In genomic region chr2:156446489-156447035, GRCm38 (mm10) we compare ENCODE assay signal across 18 mouse cellular contexts. TPM values are rescaled to one million over a fixed set of nuclear protein-coding genes. Genes with fewer than 3 reads are reported as not detected.
DNase-seq lines count a peak whose midpoint lies in the region; ATAC-seq and TF ChIP-seq lines count a peak whose summit lies in the region.
"Had no signal": no experiment of that assay in that cellular context is flagged by ENCODE, and none has a peak within 500 bp of the region (broad histone marks: within the 10 kb centered on the region; RNA-seq: fewer than 3 reads in every experiment).

No protein-coding gene starts in this region.

- peak; percentile 37; the same call in 1 of the 2 replicates for ATAC-seq in intestine, postnatal 0 days
- ATAC-seq in CD4-positive, CD25-positive, alpha-beta regulatory T cell, adult 4 months, result no peak
- no peak for ATAC-seq in forebrain, embryonic 16.5 days
- ATAC-seq: midbrain, embryonic 15.5 days had no signal

- no peak for TF ChIP-seq POLR2A in ES-Bruce4 (IDR thresholded peaks at IDR 0.05; ENCODE audit: insufficient read depth, low read length)

- no peak for TF ChIP-seq CTCF in ES-Bruce4 (IDR thresholded peaks at IDR 0.05; ENCODE audit: low read depth, low read length)
- TF ChIP-seq CTCF in intestine, postnatal 0 days (IDR thresholded peaks at IDR 0.05; ENCODE audit: low read depth), result no peak

- H3K27me3 ChIP-seq in heart, embryonic 10.5 days (ENCODE audit: insufficient read depth, poor library complexity, severe bottlenecking), result no peaks in the 10 kb centered on the region
- H3K27me3 ChIP-seq in ES-Bruce4 (ENCODE audit: control insufficient read depth, insufficient read depth, low read length, poor library complexity, severe bottlenecking), result no peaks in the 10 kb centered on the region
- no peaks in the 10 kb centered on the region for H3K27me3 ChIP-seq in intestine, postnatal 0 days (replicated peaks; ENCODE audit: control insufficient read depth, insufficient read depth, low read length)
- no peaks in the 10 kb centered on the region for H3K27me3 ChIP-seq in forebrain, embryonic 16.5 days (replicated peaks; ENCODE audit: control insufficient read depth, insufficient read depth, low read length)
- H3K27me3 ChIP-seq: heart, embryonic 15.5 days; hindbrain, embryonic 15.5 days; midbrain, embryonic 15.5 days had no signal

- no peak for TF ChIP-seq EP300 in ES-Bruce4 (IDR thresholded peaks at IDR 0.05; ENCODE audit: insufficient read depth, low read depth, low read length)

- H3K9ac ChIP-seq in ES-Bruce4 (ENCODE audit: low read depth, poor library complexity, severe bottlenecking), result peak overlapping the region; percentile 18
- no peak overlapping the region for H3K9ac ChIP-seq in intestine, postnatal 0 days (ENCODE audit: low read depth, low read length)
- no peak overlapping the region for H3K9ac ChIP-seq in forebrain, embryonic 16.5 days (replicated peaks; ENCODE audit: low read depth, low read length)
- H3K9ac ChIP-seq: heart, embryonic 15.5 days; hindbrain, embryonic 15.5 days; midbrain, embryonic 15.5 days had no signal

- H3K9me3 ChIP-seq in heart, embryonic 10.5 days, result no peaks in the 10 kb centered on the region; the same call in 1 of the 2 replicates
- H3K9me3 ChIP-seq in ES-Bruce4 (replicated peaks; ENCODE audit: control insufficient read depth, insufficient read depth, low read length, poor library complexity, severe bottlenecking), result no peaks in the 10 kb centered on the region
- H3K9me3 ChIP-seq in intestine, postnatal 0 days (ENCODE audit: control insufficient read depth), result no peaks in the 10 kb centered on the region
- no peaks in the 10 kb centered on the region for H3K9me3 ChIP-seq in forebrain, embryonic 16.5 days (ENCODE audit: control insufficient read depth, low read length)
- H3K9me3 ChIP-seq: heart, embryonic 15.5 days; hindbrain, embryonic 15.5 days; midbrain, embryonic 15.5 days had no signal

- WGBS in heart, embryonic 10.5 days, result 69% methylated on average over 9 of the region's 9 CpGs
- 43% methylated on average over 9 of the region's 9 CpGs for WGBS in intestine, postnatal 0 days
- WGBS in forebrain, embryonic 16.5 days, result 88% methylated on average over 9 of the region's 9 CpGs

- H3K27ac ChIP-seq in heart, embryonic 10.5 days, result 0 out of 2 replicates have a peak overlapping the region, but pooled peaks have one; percentile 5
- H3K27ac ChIP-seq in ES-Bruce4 (ENCODE audit: insufficient read depth, low read length), result peak overlapping the region; percentile 97
- no peak overlapping the region for H3K27ac ChIP-seq in intestine, postnatal 0 days (ENCODE audit: low read depth, low read length)
- H3K27ac ChIP-seq in forebrain, embryonic 16.5 days (ENCODE audit: low read length), result no peak overlapping the region
- H3K27ac ChIP-seq: heart, embryonic 15.5 days; hindbrain, embryonic 15.5 days; layer of hippocampus, adult 2 months; macrophage; midbrain, embryonic 15.5 days had no signal

- H3K4me2 ChIP-seq in intestine, postnatal 0 days (replicated peaks; ENCODE audit: low read depth), result peak overlapping the region; percentile 25; the same call in 1 of the 2 replicates
- H3K4me2 ChIP-seq in forebrain, embryonic 16.5 days (ENCODE audit: low read length), result no peak overlapping the region
- H3K4me2 ChIP-seq: heart, embryonic 15.5 days; hindbrain, embryonic 15.5 days; midbrain, embryonic 15.5 days had no signal

- no peak for DNase-seq in heart, embryonic 10.5 days (ENCODE audit: low spot score)
- DNase-seq in heart, postnatal 4 days, result no peak
- DNase-seq in lung, postnatal 14 days, result peak; percentile 36
- no peak for DNase-seq in layer of hippocampus, postnatal 36 days
- DNase-seq: cerebellum, adult 11 months; gastrocnemius, postnatal 25 days; left cerebral cortex, postnatal 4 days; right cerebral cortex, adult 18-20 months; thymus, postnatal 14 days had no signal

- peaks cover 45% of the 10 kb centered on the region for H3K4me1 ChIP-seq in heart, embryonic 10.5 days
- peaks cover 19% of the 10 kb centered on the region for H3K4me1 ChIP-seq in ES-Bruce4 (ENCODE audit: control insufficient read depth, insufficient read depth, low read length)
- H3K4me1 ChIP-seq in intestine, postnatal 0 days (replicated peaks; ENCODE audit: control insufficient read depth, insufficient read depth, low read length), result no peaks in the 10 kb centered on the region; the same call in 1 of the 2 replicates
- no peaks in the 10 kb centered on the region for H3K4me1 ChIP-seq in forebrain, embryonic 16.5 days (replicated peaks; ENCODE audit: control insufficient read depth, insufficient read depth, low read length)
- H3K4me1 ChIP-seq: hindbrain, embryonic 15.5 days; midbrain, embryonic 15.5 days had no signal

- H3K4me3 ChIP-seq in heart, embryonic 10.5 days, result no peak overlapping the region
- H3K4me3 ChIP-seq in ES-Bruce4 (ENCODE audit: low read depth, low read length), result peak overlapping the region; percentile 12; the same call in 1 of the 2 replicates
- H3K4me3 ChIP-seq in intestine, postnatal 0 days (ENCODE audit: low read depth, low read length), result no peak overlapping the region
- H3K4me3 ChIP-seq in forebrain, embryonic 16.5 days (replicated peaks; ENCODE audit: low read length), result no peak overlapping the region
- H3K4me3 ChIP-seq: heart, embryonic 15.5 days; hindbrain, embryonic 15.5 days; layer of hippocampus, adult 2 months; midbrain, embryonic 15.5 days had no signal

- H3K36me3 ChIP-seq in heart, embryonic 10.5 days, result peaks cover 6% of the 10 kb centered on the region; the same call in 1 of the 2 replicates
- no peaks in the 10 kb centered on the region for H3K36me3 ChIP-seq in ES-Bruce4 (ENCODE audit: control insufficient read depth, insufficient read depth, low read length, poor library complexity, severe bottlenecking)
- H3K36me3 ChIP-seq in intestine, postnatal 0 days (ENCODE audit: control insufficient read depth, insufficient read depth), result no peaks in the 10 kb centered on the region
- H3K36me3 ChIP-seq in forebrain, embryonic 16.5 days (ENCODE audit: control insufficient read depth, insufficient read depth), result peaks cover 5% of the 10 kb centered on the region; the same call in 1 of the 2 replicates
- H3K36me3 ChIP-seq: heart, embryonic 15.5 days had no signal

RNA-seq across cellular contexts. Expression of gene Epb41l1, which starts 25.9 kb away (rescaled TPM):
- 0.97 and 1.5 TPM in 2 replicates for polyA plus RNA-seq in heart, embryonic 10.5 days (2016; fragmentation: Nextera tagmentation; extraction: Ambion mirVana)
- total RNA-seq in heart, postnatal 4 days (2021), result 10 to 100 TPM; 20.5 TPM
- polyA plus RNA-seq in ES-Bruce4 (2011; ENCODE audit: insufficient read depth, insufficient read length, low read depth, missing spikeins), result 21.4 and 23.6 TPM in 2 replicates
- polyA plus RNA-seq in intestine, postnatal 0 days (2015; fragmentation: Nextera tagmentation; extraction: Ambion mirVana), result 0.63 and 0.68 TPM in 2 replicates
- polyA plus RNA-seq in CD4-positive, CD25-positive, alpha-beta regulatory T cell, adult 4 months (2017; shearing (Covaris generic)), result under 1 TPM in 1 of 2 experiments, not detected in 1; 0.24 TPM
- 100 to 1,000 TPM; 317 to 355 TPM for total RNA-seq in layer of hippocampus, postnatal 36 days (2021)
- polyA plus RNA-seq in forebrain, embryonic 16.5 days (2015; fragmentation: Nextera tagmentation; extraction: Ambion mirVana), result 10.7 and 15.5 TPM in 2 replicates

Comparison
In these comparisons a context has a peak if more than half of its experiments do, and no peak if none do; other contexts are left out.
1. H3K27ac ChIP-seq: peak in heart, embryonic 10.5 days (single experiment) and ES-Bruce4 (single experiment); none in intestine, postnatal 0 days (single experiment) and forebrain, embryonic 16.5 days (single experiment).